In the genomic region with DNA sequence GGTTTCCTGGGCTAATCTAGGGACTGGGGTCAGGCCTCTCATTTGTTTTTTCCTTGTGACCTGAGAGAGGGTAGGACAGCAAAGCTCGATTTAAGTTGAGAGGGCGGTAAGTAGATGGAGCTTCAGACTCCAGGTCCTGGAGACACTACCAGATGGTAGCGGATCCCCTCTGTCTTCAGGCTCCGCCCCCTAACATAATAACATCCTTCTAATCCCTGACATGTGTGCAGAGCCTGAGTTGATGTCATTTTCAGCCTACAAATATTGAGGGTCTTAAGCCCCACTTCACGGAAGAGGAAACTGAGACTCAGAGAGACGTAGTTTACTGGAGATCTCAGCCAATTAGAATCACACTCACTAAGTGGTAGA, we compare ENCODE assay signal across 7 mouse cellular contexts. TPM values are rescaled to one million over a fixed set of nuclear protein-coding genes. Genes with fewer than 3 reads are reported as not detected.
A peak's percentile ranks its signal among the peaks of the same experiment; 100 is the strongest.
DNase-seq lines count a peak whose midpoint lies in the region; ATAC-seq and TF ChIP-seq lines count a peak whose summit lies in the region.

No protein-coding gene starts in this region.

- DNase-seq in lung, postnatal 0 days (ENCODE audit: low spot score), result no peak
- DNase-seq in lung, adult 18-20 months, result no peak
- no peak for DNase-seq in left cerebral cortex, postnatal 4 days
- no peak for DNase-seq in lung, postnatal 25 days (ENCODE audit: low spot score)

- TF ChIP-seq EP300 in lung, postnatal 0 days (IDR thresholded peaks at IDR 0.05), result no peak

- peak overlapping the region; percentile 96 for H3K4me3 ChIP-seq in lung, postnatal 0 days (ENCODE audit: low read depth, low read length)
- H3K4me3 ChIP-seq in erythroblast, embryonic 14.5 days (replicated peaks), result peak overlapping the region; percentile 81
- H3K4me3 ChIP-seq in limb, embryonic 12.5 days (replicated peaks), result peak overlapping the region; percentile 82
- H3K4me3 ChIP-seq in stomach, embryonic 14.5 days (ENCODE audit: low read depth, low read length), result peak overlapping the region; percentile 86

- H3K4me1 ChIP-seq in lung, postnatal 0 days (ENCODE audit: insufficient read depth, low read depth, low read length), result peaks cover 9% of the 10 kb centered on the region; the same call in 1 of the 2 replicates
- H3K4me1 ChIP-seq in erythroblast, embryonic 14.5 days (ENCODE audit: control insufficient read depth), result peaks cover 17% of the 10 kb centered on the region
- peaks cover 36% of the 10 kb centered on the region for H3K4me1 ChIP-seq in limb, embryonic 12.5 days (replicated peaks)
- H3K4me1 ChIP-seq in stomach, embryonic 14.5 days (ENCODE audit: control insufficient read depth, insufficient read depth, low read length), result peaks cover 7% of the 10 kb centered on the region; the same call in 1 of the 2 replicates

- intact Hi-C loops in left cerebral cortex, postnatal 4 days (cut with DNase I), result no loop called here

- no peak for TF ChIP-seq CTCF in lung, postnatal 0 days (IDR thresholded peaks at IDR 0.05)

- H3K9me3 ChIP-seq in lung, postnatal 0 days (ENCODE audit: low read length), result no peaks in the 10 kb centered on the region
- no peaks in the 10 kb centered on the region for H3K9me3 ChIP-seq in erythroblast, embryonic 14.5 days (ENCODE audit: control insufficient read depth, low read length)
- no peaks in the 10 kb centered on the region for H3K9me3 ChIP-seq in limb, embryonic 12.5 days
- H3K9me3 ChIP-seq in stomach, embryonic 14.5 days (ENCODE audit: control insufficient read depth, low read depth, low read length), result no peaks in the 10 kb centered on the region

- no peak for ATAC-seq in lung, postnatal 0 days
- ATAC-seq in limb, embryonic 12.5 days (ENCODE audit: insufficient number of reproducible peaks, insufficient read depth, low FRiP score, low TSS enrichment, low read depth), result no peak; the same call in 1 of the 2 replicates
- no peak; the same call in 1 of the 2 replicates for ATAC-seq in stomach, embryonic 14.5 days (ENCODE audit: insufficient number of reproducible peaks, insufficient read depth, low FRiP score, low read depth)

- WGBS in lung, postnatal 0 days, result 16% methylated on average over 6 of the region's 6 CpGs
- WGBS in limb, embryonic 12.5 days, result 20% methylated on average over 6 of the region's 6 CpGs
- WGBS in stomach, embryonic 14.5 days, result 18% methylated on average over 6 of the region's 6 CpGs

- peak overlapping the region; percentile 100 for H3K27ac ChIP-seq in lung, postnatal 0 days (ENCODE audit: low read length)
- H3K27ac ChIP-seq in limb, embryonic 12.5 days, result peak overlapping the region; percentile 96
- peak overlapping the region; percentile 95 for H3K27ac ChIP-seq in stomach, embryonic 14.5 days (ENCODE audit: low read length)

- H3K27me3 ChIP-seq in lung, postnatal 0 days (replicated peaks; ENCODE audit: insufficient read depth, low read length), result no peaks in the 10 kb centered on the region
- peaks cover 28% of the 10 kb centered on the region for H3K27me3 ChIP-seq in erythroblast, embryonic 14.5 days (ENCODE audit: control insufficient read depth)
- H3K27me3 ChIP-seq in limb, embryonic 12.5 days, result peaks cover 38% of the 10 kb centered on the region
- H3K27me3 ChIP-seq in stomach, embryonic 14.5 days (ENCODE audit: control insufficient read depth, insufficient read depth, low read length), result no peaks in the 10 kb centered on the region

- H3K9ac ChIP-seq in lung, postnatal 0 days (replicated peaks; ENCODE audit: low read depth), result peak overlapping the region; percentile 93
- peak overlapping the region; percentile 92 for H3K9ac ChIP-seq in limb, embryonic 12.5 days (replicated peaks)
- peak overlapping the region; percentile 77; the same call in 1 of the 2 replicates for H3K9ac ChIP-seq in stomach, embryonic 14.5 days (replicated peaks; ENCODE audit: low read depth, low read length)

- peaks cover 6% of the 10 kb centered on the region; the same call in 1 of the 2 replicates for H3K36me3 ChIP-seq in lung, postnatal 0 days (ENCODE audit: insufficient read depth, low read length)
- H3K36me3 ChIP-seq in erythroblast, embryonic 14.5 days (ENCODE audit: control insufficient read depth), result no peaks in the 10 kb centered on the region; the same call in 1 of the 2 replicates
- peaks cover 19% of the 10 kb centered on the region for H3K36me3 ChIP-seq in limb, embryonic 12.5 days
- H3K36me3 ChIP-seq in stomach, embryonic 14.5 days (ENCODE audit: control insufficient read depth, insufficient read depth, low read length), result no peaks in the 10 kb centered on the region; the same call in 1 of the 2 replicates

- peak overlapping the region; percentile 83 for H3K4me2 ChIP-seq in lung, postnatal 0 days (replicated peaks; ENCODE audit: low read depth, low read length)
- peak overlapping the region; percentile 85 for H3K4me2 ChIP-seq in limb, embryonic 12.5 days
- peak overlapping the region; percentile 86 for H3K4me2 ChIP-seq in stomach, embryonic 14.5 days (replicated peaks; ENCODE audit: low read depth, low read length)

RNA-seq across cellular contexts. Expression of a gene that starts 1.5 kb away (rescaled TPM):
- 30.4 and 32.6 TPM in 2 replicates for polyA plus RNA-seq in lung, postnatal 0 days (2015; fragmentation: Nextera tagmentation; extraction: Ambion mirVana)
- polyA plus RNA-seq in erythroblast, embryonic 14.5 days (2012), result 0.27 and 0.51 TPM in 2 replicates
- polyA plus RNA-seq in limb, embryonic 12.5 days (2016; fragmentation: Nextera tagmentation; extraction: Ambion mirVana), result 16.2 and 21.2 TPM in 2 replicates
- 19.7 and 19.9 TPM in 2 replicates for polyA plus RNA-seq in stomach, embryonic 14.5 days (2014; fragmentation: Nextera tagmentation; extraction: Ambion mirVana)
- total RNA-seq in left cerebral cortex, postnatal 4 days (2021), result 100 to 1,000 TPM; 155 to 158 TPM

RNA-seq across cellular contexts. Expression of a gene that starts 25.1 kb away (rescaled TPM):
- polyA plus RNA-seq in lung, postnatal 0 days (2015; fragmentation: Nextera tagmentation; extraction: Ambion mirVana), result 41.1 and 41.4 TPM in 2 replicates
- 0.77 and 1.2 TPM in 2 replicates for polyA plus RNA-seq in erythroblast, embryonic 14.5 days (2012)
- 41.0 and 47.0 TPM in 2 replicates for polyA plus RNA-seq in limb, embryonic 12.5 days (2016; fragmentation: Nextera tagmentation; extraction: Ambion mirVana)
- 61.6 and 62.5 TPM in 2 replicates for polyA plus RNA-seq in stomach, embryonic 14.5 days (2014; fragmentation: Nextera tagmentation; extraction: Ambion mirVana)
- 10 to 100 TPM; 34.6 to 38.6 TPM for total RNA-seq in left cerebral cortex, postnatal 4 days (2021)

Comparison
In these comparisons a context has a peak if more than half of its experiments do, and no peak if none do; other contexts are left out.
1. RNA of a gene that starts 1.5 kb away (polyA plus RNA-seq): 30.4 to 32.6 TPM in lung, postnatal 0 days, 19.7 to 19.9 TPM in stomach, embryonic 14.5 days and 16.2 to 21.2 TPM in limb, embryonic 12.5 days; 0.27 to 0.51 TPM in erythroblast, embryonic 14.5 days; every median in the first group is over 10 times any median in the second.
2. RNA of a gene that starts 25.1 kb away (polyA plus RNA-seq): 61.6 to 62.5 TPM in stomach, embryonic 14.5 days, 41.1 to 41.4 TPM in lung, postnatal 0 days and 41.0 to 47.0 TPM in limb, embryonic 12.5 days; 0.77 to 1.2 TPM in erythroblast, embryonic 14.5 days; every median in the first group is over 10 times any median in the second.
3. Peak in every context shown above with its lines, with median percentiles within 50 percentile points of each other: H3K27ac ChIP-seq, H3K4me2 ChIP-seq, H3K4me3 ChIP-seq and H3K9ac ChIP-seq.